Mouse (Mus musculus) embryonic stem cell, embryonic (primary cell): ENCODE measurements around the gene Gpr156.

ENCODE experiments used
- CTCF ChIA-PET, 4 experiments: fragments of 300-600 bp in 2 of 4; fragments of 350-600 bp in 2 of 4; sonication (Branson Sonifier 250); formaldehyde crosslinking; loops; one replicate each; lab custom pipeline; 2022; ENCODE audit warnings: inconsistent platforms in 2 of 4; lab: Charles Lee
- POLR2A ChIA-PET, 4 experiments: fragments of 300-600 bp in 2 of 4; fragments of 350-600 bp in 2 of 4; sonication (Branson Sonifier 250); formaldehyde crosslinking; loops; one replicate each; lab custom pipeline; 2022; ENCODE audit warnings: antibody characterized with exemption in 4 of 4, inconsistent platforms in 1 of 4; lab: Charles Lee

The Gpr156 gene

DNA sequence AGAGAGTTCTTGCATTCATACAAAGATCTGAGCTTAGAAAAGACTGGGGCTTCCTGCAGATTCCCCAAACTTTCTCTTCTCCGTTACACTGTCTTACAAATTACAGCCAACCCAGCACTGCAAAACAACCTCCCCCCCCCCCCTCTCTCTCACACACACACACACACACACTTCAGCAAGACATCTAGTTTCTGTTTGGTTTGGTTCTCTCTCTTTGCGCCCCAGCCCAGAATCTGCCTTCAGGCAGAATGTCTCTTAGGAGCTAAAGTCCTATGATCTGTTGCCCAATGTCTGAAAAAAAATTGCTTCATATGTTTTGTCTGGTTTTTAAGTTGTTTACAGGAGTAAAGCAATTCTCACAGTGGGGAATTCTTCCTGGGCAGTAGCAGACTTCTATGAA, 27.4 kb downstream of the Gpr156 start:
- ChIA-PET POLR2A (no interaction called here), CTCF (no interaction called here)

DNA sequence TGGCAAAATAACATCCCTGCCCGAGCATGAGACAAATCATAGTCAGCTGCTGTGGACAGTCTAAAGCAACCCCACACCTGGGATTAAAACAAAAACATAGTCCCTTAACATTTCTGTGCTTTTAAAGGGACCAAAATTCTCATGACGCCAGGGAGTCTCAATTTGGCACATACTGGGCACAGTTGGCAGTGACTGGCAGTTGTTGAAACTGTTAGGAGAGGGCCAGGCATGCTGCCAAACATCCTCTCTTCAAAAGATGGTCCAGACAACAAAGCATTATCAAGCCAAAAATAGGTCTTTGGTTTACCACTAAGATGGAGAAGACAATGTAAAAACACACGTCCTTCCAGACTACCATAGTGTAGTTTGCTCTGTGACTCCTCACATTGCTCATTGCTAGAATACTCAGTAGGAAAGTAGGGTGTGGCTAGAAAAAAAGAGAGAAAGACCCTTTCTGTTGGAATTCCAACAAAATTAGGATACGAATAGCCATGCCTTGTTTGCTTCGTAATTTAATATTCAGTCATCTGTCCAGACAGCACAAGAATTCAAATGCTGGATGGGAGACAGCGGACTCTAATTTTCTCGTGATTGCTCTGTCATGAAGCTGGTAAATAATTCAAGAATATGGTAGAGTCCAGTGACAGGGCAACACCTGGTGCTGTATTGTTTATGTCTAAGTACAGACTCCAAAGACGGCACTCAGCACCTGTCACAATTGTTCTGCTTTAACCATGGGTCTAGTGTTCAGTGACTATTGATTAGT, 28.9 kb downstream of the Gpr156 start:
- POLR2A ChIA-PET = no interaction called here
- CTCF ChIA-PET = no interaction called here

DNA sequence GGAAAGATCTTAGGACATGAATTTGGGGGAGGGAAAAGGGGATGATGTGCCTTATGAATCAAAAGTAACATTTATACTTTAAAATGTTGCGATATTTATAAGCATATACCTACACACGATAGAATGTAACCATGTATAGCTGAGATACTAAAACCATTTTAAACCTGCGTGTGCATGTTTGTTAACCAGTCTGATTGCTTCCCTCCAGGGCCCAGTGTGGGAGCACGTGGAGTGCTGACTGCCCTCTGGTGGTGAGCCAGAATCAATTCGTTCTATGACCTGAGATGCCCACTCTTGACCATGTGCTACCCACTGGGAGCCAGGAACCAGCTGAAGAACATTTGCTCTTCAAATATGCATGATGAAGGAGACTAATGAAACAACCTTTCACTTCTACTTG, 30.9 kb downstream of the Gpr156 start:
- ChIA-PET CTCF (interaction anchor here in 1 of 4 experiments (0.6 to 0.7 kb wide), 2 partner anchors 18 to 291 kb away, joined by 3 to 6 read pairs; no protein-coding TSS in a partner anchor), POLR2A (interaction anchor here in 1 of 4 experiments (0.5 kb wide), 1 partner anchor 187 kb away, joined by 3 read pairs; no protein-coding TSS in a partner anchor)

DNA sequence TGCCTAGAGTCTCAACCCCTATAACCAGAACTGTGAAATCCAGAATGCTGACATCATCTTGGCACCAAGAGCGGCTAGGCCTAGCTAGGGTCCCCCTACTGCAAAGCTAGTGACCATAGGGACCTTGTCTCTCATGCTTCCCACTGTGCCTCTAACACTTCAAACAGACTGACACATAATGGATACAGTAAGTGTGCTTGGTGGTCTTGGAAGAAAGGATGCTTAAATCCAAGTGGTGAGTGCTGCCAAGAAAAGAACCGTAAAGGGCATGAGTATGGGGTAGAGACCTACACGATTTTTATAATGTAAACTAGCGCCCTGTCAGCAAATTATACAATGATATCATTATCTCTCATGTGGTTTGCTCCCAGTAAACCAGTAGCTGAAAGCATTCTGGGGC, 32.1 kb downstream of the Gpr156 start:
- ChIA-PET CTCF (interaction anchor here in 1 of 4 experiments (0.7 to 1.0 kb wide), 2 partner anchors 11 to 351 kb away, joined by 4 to 6 read pairs; no protein-coding TSS in a partner anchor), POLR2A (interaction anchor here in 2 of 4 experiments (0.7 to 0.8 kb wide), 3 partner anchors 140 to 288 kb away, joined by 3 to 4 read pairs (median 3); no protein-coding TSS in a partner anchor)

DNA sequence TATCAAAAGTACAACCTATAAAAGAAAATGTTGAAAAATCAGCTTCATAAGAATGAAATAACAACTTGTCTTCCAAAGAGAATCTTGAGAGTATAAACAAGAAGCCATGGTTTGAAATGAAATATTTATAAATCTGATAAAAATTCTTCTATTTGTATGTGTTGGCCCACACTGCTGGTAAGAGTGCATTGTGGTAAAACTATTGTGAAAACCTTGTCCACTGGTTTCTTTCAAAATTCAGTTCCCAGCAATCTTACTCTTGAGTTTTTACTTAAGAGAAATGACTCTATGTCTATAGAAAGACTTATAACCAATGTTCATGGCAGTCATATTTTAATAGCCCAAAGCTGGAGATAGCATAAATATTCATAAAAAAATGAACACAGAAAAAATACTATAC, 34.9 kb downstream of the Gpr156 start:
- ChIA-PET POLR2A (no interaction called here), CTCF (interaction anchor here in 1 of 4 experiments (1.5 kb wide), 1 partner anchor 32 kb away, joined by 3 read pairs; no protein-coding TSS in a partner anchor)

DNA sequence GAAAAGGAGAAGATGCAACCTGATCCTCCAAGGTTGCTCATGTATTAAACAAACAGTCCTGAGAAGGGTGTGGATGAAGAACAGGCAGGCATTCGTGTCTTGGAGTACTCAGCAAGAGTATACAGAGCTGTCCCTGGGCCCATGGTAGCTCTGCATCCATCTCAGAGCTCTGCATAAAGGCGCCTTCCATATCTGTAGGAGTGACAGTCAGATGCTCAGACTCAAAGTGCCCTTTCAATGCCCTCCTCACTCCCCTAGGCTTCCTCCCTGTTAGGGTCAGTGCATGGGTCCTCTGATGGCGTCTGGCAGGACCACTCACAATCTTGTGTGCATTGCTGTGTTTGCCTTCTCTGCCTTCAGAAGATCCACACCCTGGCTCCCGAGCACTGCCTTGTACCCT, 36.9 kb downstream of the Gpr156 start:
- POLR2A ChIA-PET = no interaction called here
- CTCF ChIA-PET = no interaction called here

DNA sequence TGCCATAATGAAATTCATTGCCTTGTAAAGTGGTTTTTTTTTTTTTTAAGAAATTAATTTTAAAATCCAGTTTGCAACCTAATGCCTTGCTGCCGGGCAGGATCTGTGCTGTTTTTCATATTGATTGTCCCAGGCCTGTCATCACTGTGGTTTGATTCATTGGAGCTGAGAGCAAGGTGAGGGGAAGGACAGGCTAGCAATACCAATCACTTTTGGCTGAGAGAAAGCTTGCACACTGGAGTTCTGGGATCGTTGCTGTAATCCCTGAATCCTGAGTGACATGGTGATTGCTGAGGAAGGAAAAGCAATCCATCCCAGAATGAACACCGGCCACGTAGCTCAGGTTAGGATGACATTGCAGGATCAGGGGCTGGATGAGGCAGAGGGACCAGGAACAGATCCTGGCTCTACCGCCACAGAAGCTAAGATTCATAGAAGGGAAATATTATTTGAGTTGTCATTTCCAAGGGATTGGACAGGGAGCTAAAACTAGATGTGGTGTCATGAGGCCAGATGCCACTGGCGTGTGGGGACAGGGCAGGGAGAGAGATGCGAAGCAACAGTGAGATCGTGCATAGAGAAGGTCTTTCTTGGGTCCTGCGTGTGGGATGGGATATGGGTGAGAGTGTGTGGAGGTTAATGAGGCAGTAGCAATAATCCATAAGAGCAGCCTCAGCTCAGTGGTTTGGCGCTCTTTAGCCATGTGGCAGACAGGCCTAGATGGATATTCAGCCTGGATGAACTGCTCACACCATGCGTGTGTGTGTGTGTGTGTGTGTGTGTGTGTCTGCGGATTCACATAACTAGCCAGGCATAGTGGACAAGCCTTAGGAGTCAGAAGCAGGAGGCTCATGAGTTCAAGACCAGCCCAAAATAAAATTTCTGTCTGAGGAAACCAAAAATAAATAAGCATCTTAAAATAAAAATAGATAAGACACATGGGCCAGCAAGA, 38.0 kb downstream of the Gpr156 start:
- CTCF ChIA-PET = interaction anchor here in 1 of 4 experiments (1.0 kb wide), 1 partner anchor 12 kb away, joined by 6 read pairs; no protein-coding TSS in a partner anchor

DNA sequence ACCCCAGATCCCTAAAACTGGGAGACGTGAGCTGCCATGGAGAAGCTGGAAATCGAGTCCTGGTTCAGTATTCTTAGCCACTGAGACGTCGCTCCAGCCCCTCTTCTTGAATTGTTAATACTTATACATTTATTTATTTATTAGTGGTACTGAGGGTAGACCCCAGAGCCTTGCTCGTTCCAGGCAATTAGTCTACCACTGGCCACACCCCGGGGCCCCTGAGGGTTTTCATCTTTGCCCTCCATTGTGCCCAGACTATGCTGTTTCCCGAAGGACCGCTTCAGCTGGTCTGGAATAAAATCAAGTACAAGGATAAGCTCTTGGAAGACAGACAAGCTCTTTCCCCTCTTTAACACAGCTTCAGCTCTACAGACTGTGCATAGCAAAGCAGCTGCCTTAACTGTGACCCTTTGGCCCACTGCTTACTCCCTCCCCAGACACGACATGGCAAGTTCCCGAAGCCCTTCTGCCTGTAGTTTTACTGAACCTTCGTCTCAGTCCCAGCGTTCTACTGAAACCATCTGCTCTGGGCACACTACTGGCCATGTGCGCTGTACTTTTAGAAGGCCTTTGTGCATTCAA, 39.1 kb downstream of the Gpr156 start:
- POLR2A ChIA-PET = interaction anchor here in 1 of 4 experiments (0.6 to 1.9 kb wide), 3 partner anchors 20 to 244 kb away, joined by 4 to 5 read pairs (median 4); partner anchors contain the start of gene Gsk3b

More for the DNA sequence above, 38.0 kb downstream of the Gpr156 start:
- POLR2A ChIA-PET = interaction anchor here in 2 of 4 experiments (0.8 to 1.9 kb wide), 4 partner anchors 134 to 245 kb away, joined by 3 to 5 read pairs (median 4); partner anchors contain the start of gene Gsk3b (in 1 of the 2)

DNA sequence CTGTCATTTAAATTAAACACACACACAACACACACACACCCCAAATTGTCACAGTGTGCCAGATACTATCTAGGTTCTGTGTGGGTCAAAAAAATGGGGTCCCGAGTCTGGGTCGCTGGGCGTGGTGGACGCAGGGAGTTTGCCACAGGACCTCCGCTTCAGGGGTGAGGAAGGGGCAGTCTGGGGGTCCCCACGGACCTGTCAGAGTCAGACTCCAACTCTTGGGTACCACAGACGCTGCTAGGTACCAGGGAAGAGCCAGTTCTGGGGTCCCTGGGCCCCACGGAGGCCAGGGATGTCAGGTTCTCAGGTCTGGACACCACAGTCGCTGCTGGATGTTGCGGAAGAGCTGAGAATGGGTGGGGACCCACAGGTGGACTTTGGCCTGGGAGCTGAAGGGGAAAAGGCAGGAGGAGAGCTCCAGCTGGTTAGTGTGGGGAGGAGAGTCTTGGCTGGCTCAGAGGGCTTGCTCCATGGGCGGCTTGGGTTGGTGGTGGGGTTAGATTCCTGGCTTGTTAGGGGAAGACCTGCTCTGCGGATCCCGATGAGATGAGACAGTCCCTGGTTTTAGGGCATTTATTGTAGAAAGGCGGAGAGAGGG, 39.9 kb downstream of the Gpr156 start:
- ChIA-PET POLR2A (interaction anchor here in 1 of 4 experiments (1.3 kb wide), 1 partner anchor 132 kb away, joined by 4 read pairs; the partner anchor contains the start of gene Gsk3b), CTCF (interaction anchor here in 1 of 4 experiments (0.6 kb wide), 1 partner anchor 31 kb away, joined by 3 read pairs; no protein-coding TSS in a partner anchor)

More for the DNA sequence above, 39.1 kb downstream of the Gpr156 start:
- CTCF ChIA-PET = no interaction called here

DNA sequence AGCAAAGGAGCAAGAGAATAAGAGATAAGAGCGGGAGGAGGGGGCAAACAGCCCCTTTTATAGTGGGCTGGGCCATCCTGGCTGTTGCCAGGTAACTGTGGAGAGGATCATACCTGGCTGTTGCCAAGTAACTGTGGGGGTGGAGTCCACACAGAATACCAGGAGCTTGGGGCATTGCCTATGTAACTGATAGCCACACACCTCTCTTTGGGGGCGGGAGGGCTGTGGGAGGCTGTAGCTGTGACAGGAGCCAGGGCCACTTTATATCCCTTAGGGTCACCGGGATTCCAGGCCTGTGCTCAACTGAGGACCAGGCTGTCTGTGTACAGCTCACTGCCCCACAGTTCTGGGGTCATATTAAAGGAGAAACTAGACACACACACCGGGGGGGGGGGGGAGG, 40.5 kb downstream of the Gpr156 start:
- POLR2A ChIA-PET = no interaction called here
- CTCF ChIA-PET = interaction anchor here in 1 of 4 experiments (0.6 to 0.7 kb wide), 2 partner anchors 11 to 31 kb away, joined by 3 read pairs; no protein-coding TSS in a partner anchor

DNA sequence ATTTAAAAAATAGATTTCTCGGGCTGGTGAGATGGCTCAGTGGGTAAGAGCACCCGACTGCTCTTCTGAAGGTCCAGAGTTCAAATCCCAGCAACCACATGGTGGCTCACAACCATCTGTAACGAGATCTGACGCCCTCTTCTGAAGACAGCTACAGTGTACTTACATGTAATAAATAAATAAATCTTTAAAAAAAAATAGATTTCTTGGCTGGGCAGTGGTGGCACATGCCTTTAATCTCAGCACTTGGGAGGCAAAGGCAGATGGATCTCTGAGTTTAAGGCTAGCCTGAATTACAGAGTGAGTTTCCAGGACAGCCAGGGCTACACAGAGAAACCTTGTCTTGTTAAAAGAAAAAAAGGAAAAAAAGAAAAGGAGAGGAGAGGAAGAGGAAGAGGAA, 46.4 kb downstream of the Gpr156 start:
- ChIA-PET CTCF (interaction anchor here in 1 of 4 experiments (1.1 kb wide), 1 partner anchor 222 kb away, joined by 3 read pairs; no protein-coding TSS in a partner anchor), POLR2A (interaction anchor here in 1 of 4 experiments (0.6 to 1.6 kb wide), 2 partner anchors 10 to 240 kb away, joined by 3 to 4 read pairs; no protein-coding TSS in a partner anchor)

DNA sequence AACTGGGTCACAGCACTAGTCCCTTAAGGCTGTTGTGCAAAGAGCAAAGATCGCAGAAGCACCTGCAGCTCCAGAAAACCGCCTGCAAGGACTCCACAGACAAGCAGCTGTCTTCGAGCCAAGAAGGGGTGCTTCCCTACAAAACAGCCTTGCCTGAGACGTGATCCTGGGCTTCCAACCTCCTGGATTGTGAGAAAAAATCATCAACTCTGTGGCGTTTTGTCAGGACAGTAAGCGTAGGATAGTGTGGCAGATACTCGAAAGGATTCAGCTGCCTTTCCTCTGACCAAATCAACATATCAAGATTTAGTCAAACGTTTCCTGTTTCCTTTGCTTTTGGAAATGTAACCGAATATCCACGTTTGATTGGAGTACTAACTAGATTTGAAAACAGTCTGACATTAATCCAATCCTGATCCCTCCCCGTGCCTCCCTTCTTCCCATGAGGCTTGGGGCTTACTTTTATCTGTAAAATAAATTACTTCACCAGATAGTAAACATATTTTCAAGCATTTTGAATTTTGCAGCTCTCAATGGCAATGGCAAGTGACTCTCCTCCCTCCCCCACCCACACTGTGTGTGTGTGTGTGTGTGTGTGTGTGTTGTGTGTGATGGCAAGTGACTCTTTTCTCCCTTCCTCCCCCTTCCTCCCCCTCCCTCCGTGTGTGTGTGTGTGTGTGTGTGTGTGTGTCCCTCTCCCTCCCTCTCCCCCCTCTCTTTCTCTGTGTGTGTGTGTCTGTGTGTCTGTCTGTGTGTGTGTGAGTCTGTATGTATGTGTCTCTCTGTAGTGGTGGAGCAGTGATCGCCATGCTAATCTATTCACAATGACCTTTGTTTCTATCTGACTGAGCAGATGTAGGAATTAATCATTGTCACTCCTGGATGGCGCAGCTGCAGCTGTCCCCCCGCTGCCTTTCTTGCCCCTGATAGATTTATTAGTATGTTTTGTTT, 47.3 kb downstream of the Gpr156 start:
- CTCF ChIA-PET = no interaction called here
- POLR2A ChIA-PET = interaction anchor here in 1 of 4 experiments (0.6 to 1.6 kb wide), 2 partner anchors 9 to 239 kb away, joined by 3 to 4 read pairs; no protein-coding TSS in a partner anchor

DNA sequence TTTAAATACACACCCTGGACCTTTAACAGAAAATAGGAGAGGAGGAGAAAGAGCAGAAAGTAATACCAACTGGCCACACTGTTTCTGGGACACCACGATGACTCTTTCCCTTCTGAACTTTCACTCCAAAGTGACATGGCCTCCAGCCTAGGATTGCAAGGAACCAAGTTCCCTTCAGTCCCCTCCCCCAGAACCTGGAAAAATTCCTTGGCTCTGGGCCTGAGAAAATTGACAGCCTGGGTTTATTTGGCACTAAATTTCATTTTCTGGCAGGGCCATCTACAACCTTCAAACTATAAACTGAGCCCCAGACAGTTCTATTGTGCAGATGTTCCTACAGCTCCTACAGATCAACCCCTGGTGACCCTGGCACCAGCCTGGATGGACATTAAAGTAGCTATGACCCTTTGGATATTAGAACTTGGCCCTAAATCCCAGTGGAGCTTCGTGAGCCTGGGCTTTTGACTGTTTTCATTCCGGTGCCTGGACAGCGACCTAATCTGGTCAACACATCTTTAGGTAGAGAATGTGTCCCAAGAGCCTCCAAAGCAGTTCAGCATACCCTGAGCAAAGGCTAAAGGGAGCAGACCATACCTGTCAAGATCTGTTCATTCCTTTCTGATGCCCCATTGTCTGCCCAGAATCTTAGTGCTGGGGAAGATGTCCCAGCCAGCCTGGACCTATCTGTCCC, 48.2 kb downstream of the Gpr156 start:
- POLR2A ChIA-PET = no interaction called here
- CTCF ChIA-PET = no interaction called here

DNA sequence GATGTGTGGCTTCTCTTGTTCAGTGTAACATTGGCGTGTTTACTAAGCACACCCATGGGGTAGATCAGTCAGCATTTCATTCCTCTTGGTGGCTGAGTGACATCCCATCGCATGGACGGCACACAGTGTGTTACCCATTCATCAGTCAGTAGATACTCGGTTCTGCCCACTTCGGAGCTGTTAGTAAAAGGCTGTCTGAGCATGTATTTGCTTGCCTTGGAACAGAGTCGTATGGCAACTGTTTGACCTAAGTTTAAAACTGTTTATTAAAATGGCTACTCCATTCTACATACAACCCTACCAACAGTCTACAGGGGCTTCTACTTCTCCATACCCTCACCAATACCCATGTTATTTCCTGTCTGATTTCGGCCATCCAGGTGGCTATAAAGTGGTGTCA, 50.6 kb downstream of the Gpr156 start:
- ChIA-PET CTCF (interaction anchor here in 3 of 4 experiments (0.6 to 2.4 kb wide), 12 partner anchors 10 to 355 kb away, joined by 3 to 8 read pairs (median 3); no protein-coding TSS in a partner anchor), POLR2A (no interaction called here)

DNA sequence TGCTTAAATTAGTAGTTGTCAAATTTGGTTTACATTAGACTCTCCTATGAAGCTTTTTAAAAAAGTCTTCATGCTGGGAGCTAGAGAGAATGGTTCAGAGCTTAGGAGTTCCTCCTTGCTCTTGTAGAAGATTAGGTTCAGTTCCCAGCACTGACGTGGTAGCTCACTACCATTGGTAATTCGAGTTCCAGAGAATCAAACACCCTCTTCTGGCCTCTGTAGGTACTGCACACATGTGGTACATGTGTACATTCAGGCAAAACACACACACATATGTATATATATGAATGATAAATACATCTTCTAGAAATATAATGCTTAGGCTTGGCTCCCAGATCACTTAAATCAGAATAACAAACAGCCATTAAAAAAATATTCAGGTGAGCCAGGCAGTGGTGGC, 51.1 kb downstream of the Gpr156 start:
- ChIA-PET POLR2A (interaction anchor here in 1 of 4 experiments (0.5 kb wide), 1 partner anchor 383 kb away, joined by 3 read pairs; no protein-coding TSS in a partner anchor), CTCF (interaction anchor here in 3 of 4 experiments (0.6 to 2.4 kb wide), 12 partner anchors 10 to 354 kb away, joined by 3 to 8 read pairs (median 3); no protein-coding TSS in a partner anchor)

DNA sequence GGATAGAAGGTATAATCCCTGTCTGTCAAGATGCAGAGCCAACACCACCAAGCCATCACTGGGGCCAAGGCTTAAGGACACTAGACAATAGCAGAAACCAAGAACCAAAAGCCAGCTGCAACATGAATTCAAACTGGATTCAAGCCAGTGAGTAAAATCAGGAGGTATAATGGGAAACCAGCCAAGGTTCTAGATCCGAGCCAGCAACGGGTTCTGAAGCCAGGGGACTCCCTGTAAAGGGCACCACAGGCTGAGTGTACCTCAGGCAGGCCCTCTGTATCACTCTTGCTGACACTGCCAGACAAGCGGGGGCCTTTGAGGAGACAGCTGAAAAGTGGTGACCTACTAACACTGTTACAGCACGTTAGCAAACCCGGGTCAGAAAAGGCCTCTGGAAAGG, 55.2 kb downstream of the Gpr156 start:
- POLR2A ChIA-PET = no interaction called here
- CTCF ChIA-PET = interaction anchor here in 1 of 4 experiments (1.3 kb wide), 1 partner anchor 226 kb away, joined by 3 read pairs; no protein-coding TSS in a partner anchor
